Mouse (Mus musculus) lung, embryonic 15.5 days (tissue): ENCODE measurements around the gene Lrrfip1. TPM values are rescaled to one million over a fixed set of nuclear protein-coding genes. Genes with fewer than 3 reads are reported as not detected.

Experiments used
- ATAC-seq: fragments of 200-750 bp; cut with Nextera tagmentation; 2 replicates; pipeline ENCODE4 v1.8.0; 2017; ENCODE audit warnings: moderate number of reproducible peaks, borderline replicate concordance; ENCODE audit not compliant: low FRiP score, low TSS enrichment; ENCODE audit errors: extremely low read depth
- H3K27ac ChIP-seq: fragments of 300-500 bp; sonication (generic); 2 replicates; pipeline ENCODE4 v1.5.1; 2015; ENCODE audit warnings: moderate library complexity, mild to moderate bottlenecking, inconsistent platforms
- H3K27me3 ChIP-seq: fragments of 300-500 bp; sonication (generic); 2 replicates; pipeline ENCODE4 v1.6.1; 2015; ENCODE audit warnings: inconsistent platforms
- H3K36me3 ChIP-seq: fragments of 300-500 bp; sonication (generic); 2 replicates; pipeline ENCODE4 v1.6.1; 2015; ENCODE audit warnings: inconsistent platforms
- H3K4me1 ChIP-seq: fragments of 300-500 bp; sonication (generic); 2 replicates; pipeline ENCODE4 v1.6.1; 2015; ENCODE audit warnings: inconsistent platforms
- H3K4me2 ChIP-seq: fragments of 300-500 bp; sonication (generic); 2 replicates; pipeline ENCODE4 v1.6.1; 2015; ENCODE audit warnings: inconsistent platforms, mild to moderate bottlenecking, moderate library complexity
- H3K4me3 ChIP-seq: fragments of 300-500 bp; sonication (generic); 2 replicates; pipeline ENCODE4 v1.5.1; 2015; ENCODE audit warnings: mild to moderate bottlenecking, inconsistent platforms
- H3K9ac ChIP-seq: fragments of 300-500 bp; sonication (generic); 2 replicates; pipeline ENCODE4 v1.6.1; 2015; ENCODE audit warnings: inconsistent platforms
- H3K9me3 ChIP-seq: fragments of 300-500 bp; sonication (generic); 2 replicates; pipeline ENCODE4 v1.6.1; 2016; ENCODE audit warnings: inconsistent platforms
- WGBS: fragments of 180-500 bp; shearing (Covaris S2); methylation state at CpG from one replicate; pipeline ENCODE4 v1.1.7; 2015; 5-methylcytosine and 5-hydroxymethylcytosine counted together
- polyA plus RNA-seq: library from polyadenylated mRNA; unstranded; fragments of >200 nt; fragmentation: Nextera tagmentation; extraction: Ambion mirVana; gene quantifications from 2 replicates; pipeline ENCODE4 v1.2.1, GENCODE M21; 2015

Lrrfip1 gene
- polyA plus RNA-seq, 1 experiment from 2014 or later = 60.6 TPM

GRCm38 (mm10) chr1:91094001-91094400 is 95.5 kb downstream of the Lrrfip1 start:
- Histone ChIP-seq H3K27ac (no peak overlapping the region), H3K9me3 (no peaks in the 10 kb centered on the region), H3K36me3 (no peaks in the 10 kb centered on the region), H3K4me2 (no peak overlapping the region), H3K27me3 (no peaks in the 10 kb centered on the region), H3K4me3 (no peak overlapping the region), H3K9ac (no peak overlapping the region), H3K4me1 (peaks cover 28% of the 10 kb centered on the region)
- whole genome bisulfite sequencing = 55% methylated on average over 5 of the region's 5 CpGs
- no peak for ATAC-seq

- H3K4me1 ChIP-seq = peaks cover 28% of the 10 kb centered on the region
- WGBS = 44% methylated on average over 3 of the region's 3 CpGs
- no peaks in the 10 kb centered on the region for H3K27me3 ChIP-seq
- ATAC-seq = no peak
- H3K9me3 ChIP-seq = no peaks in the 10 kb centered on the region
- H3K27ac ChIP-seq = no peak overlapping the region
- H3K4me3 ChIP-seq = no peak overlapping the region
- no peak overlapping the region for H3K9ac ChIP-seq
- no peaks in the 10 kb centered on the region for H3K36me3 ChIP-seq
- no peak overlapping the region for H3K4me2 ChIP-seq
These were observed 96.7 kb downstream of the Lrrfip1 start for GRCm38 (mm10) chr1:91095258-91095657.

- WGBS = 46% methylated on average over 1 of the region's 1 CpGs
- peaks cover 28% of the 10 kb centered on the region for H3K4me1 ChIP-seq
- no peak overlapping the region for H3K4me2 ChIP-seq
- peaks cover 3% of the 10 kb centered on the region; the same call in 1 of the 2 replicates for H3K36me3 ChIP-seq
- H3K27me3 ChIP-seq = no peaks in the 10 kb centered on the region
- H3K27ac ChIP-seq = no peak overlapping the region
- H3K9ac ChIP-seq = no peak overlapping the region
- no peak overlapping the region for H3K4me3 ChIP-seq
- H3K9me3 ChIP-seq = no peaks in the 10 kb centered on the region
- ATAC-seq = no peak
These were observed 97.3 kb downstream of the Lrrfip1 start for GRCm38 (mm10) chr1:91095853-91096252.

GRCm38 (mm10) chr1:91096490-91096889 is 98.0 kb downstream of the Lrrfip1 start:
- no peak for ATAC-seq
- Histone ChIP-seq H3K27ac (no peak overlapping the region), H3K4me3 (no peak overlapping the region), H3K4me2 (no peak overlapping the region), H3K9me3 (no peaks in the 10 kb centered on the region), H3K4me1 (peaks cover 28% of the 10 kb centered on the region), H3K36me3 (peaks cover 9% of the 10 kb centered on the region; the same call in 1 of the 2 replicates), H3K9ac (no peak overlapping the region), H3K27me3 (no peaks in the 10 kb centered on the region)
- 62% methylated on average over 5 of the region's 5 CpGs for WGBS

- 87% methylated on average over 11 of the region's 11 CpGs for WGBS
- peaks cover 11% of the 10 kb centered on the region; the same call in 1 of the 2 replicates for H3K36me3 ChIP-seq
- H3K27me3 ChIP-seq = no peaks in the 10 kb centered on the region
- no peak for ATAC-seq
- no peaks in the 10 kb centered on the region for H3K9me3 ChIP-seq
- H3K4me2 ChIP-seq = no peak overlapping the region
- H3K4me3 ChIP-seq = no peak overlapping the region
- peaks cover 28% of the 10 kb centered on the region for H3K4me1 ChIP-seq
- H3K9ac ChIP-seq = no peak overlapping the region
- H3K27ac ChIP-seq = no peak overlapping the region
These were observed 98.8 kb downstream of the Lrrfip1 start for GRCm38 (mm10) chr1:91097283-91097834.

- Histone ChIP-seq H3K36me3 (peaks cover 18% of the 10 kb centered on the region), H3K4me2 (no peak overlapping the region), H3K9ac (no peak overlapping the region), H3K4me1 (peaks cover 28% of the 10 kb centered on the region), H3K4me3 (no peak overlapping the region), H3K27me3 (no peaks in the 10 kb centered on the region), H3K9me3 (no peaks in the 10 kb centered on the region), H3K27ac (no peak overlapping the region)
- 6% methylated on average over 6 of the region's 6 CpGs for WGBS
- ATAC-seq = peak; percentile 55; the same call in 1 of the 2 replicates
These were observed 100.3 kb downstream of the Lrrfip1 start for GRCm38 (mm10) chr1:91098887-91099286.

GRCm38 (mm10) chr1:91101709-91102440 is 103.3 kb downstream of the Lrrfip1 start:
- peaks cover 38% of the 10 kb centered on the region for H3K36me3 ChIP-seq

GRCm38 (mm10) chr1:91103366-91103983 is 104.9 kb downstream of the Lrrfip1 start:
- Histone ChIP-seq H3K4me1 (peaks cover 4% of the 10 kb centered on the region), H3K9ac (no peak overlapping the region), H3K36me3 (peaks cover 52% of the 10 kb centered on the region), H3K27ac (no peak overlapping the region), H3K4me2 (no peak overlapping the region), H3K9me3 (no peaks in the 10 kb centered on the region), H3K27me3 (no peaks in the 10 kb centered on the region), H3K4me3 (no peak overlapping the region)
- WGBS = 74% methylated on average over 15 of the region's 15 CpGs
- no peak for ATAC-seq

More at GRCm38 (mm10) chr1:91101709-91102440, 103.3 kb downstream of the Lrrfip1 start:
- H3K4me3 ChIP-seq = no peak overlapping the region
- H3K4me2 ChIP-seq = no peak overlapping the region
- H3K27ac ChIP-seq = no peak overlapping the region
- WGBS = 74% methylated on average over 11 of the region's 11 CpGs
- ATAC-seq = no peak
- peaks cover 9% of the 10 kb centered on the region for H3K4me1 ChIP-seq
- H3K9me3 ChIP-seq = no peaks in the 10 kb centered on the region
- H3K9ac ChIP-seq = no peak overlapping the region
- no peaks in the 10 kb centered on the region for H3K27me3 ChIP-seq

GRCm38 (mm10) chr1:91107548-91107947 is 109.0 kb downstream of the Lrrfip1 start:
- H3K9ac ChIP-seq = no peak overlapping the region
- 0 out of 2 replicates have a peak, but pooled peaks cover 7% of the 10 kb centered on the region for H3K4me1 ChIP-seq
- H3K4me2 ChIP-seq = no peak overlapping the region
- no peak overlapping the region for H3K27ac ChIP-seq
- H3K4me3 ChIP-seq = no peak overlapping the region
- no peaks in the 10 kb centered on the region for H3K27me3 ChIP-seq
- peaks cover 61% of the 10 kb centered on the region for H3K36me3 ChIP-seq
- no peaks in the 10 kb centered on the region for H3K9me3 ChIP-seq
- ATAC-seq = no peak
- WGBS = 62% methylated on average over 5 of the region's 5 CpGs

GRCm38 (mm10) chr1:91109302-91109701 is 110.8 kb downstream of the Lrrfip1 start:
- Histone ChIP-seq H3K36me3 (peaks cover 62% of the 10 kb centered on the region), H3K27me3 (no peaks in the 10 kb centered on the region), H3K4me1 (0 out of 2 replicates have a peak, but pooled peaks cover 7% of the 10 kb centered on the region), H3K4me2 (no peak overlapping the region), H3K4me3 (no peak overlapping the region), H3K9me3 (no peaks in the 10 kb centered on the region), H3K9ac (no peak overlapping the region), H3K27ac (no peak overlapping the region)
- WGBS = 12% methylated on average over 4 of the region's 4 CpGs
- peak; percentile 23; the same call in 1 of the 2 replicates for ATAC-seq

GRCm38 (mm10) chr1:91112171-91112570 is 113.6 kb downstream of the Lrrfip1 start:
- H3K27me3 ChIP-seq = no peaks in the 10 kb centered on the region
- no peak overlapping the region for H3K27ac ChIP-seq
- H3K4me3 ChIP-seq = no peak overlapping the region
- ATAC-seq = no peak
- H3K36me3 ChIP-seq = peaks cover 54% of the 10 kb centered on the region
- H3K4me1 ChIP-seq = 0 out of 2 replicates have a peak, but pooled peaks cover 7% of the 10 kb centered on the region
- 92% methylated on average over 14 of the region's 14 CpGs for whole genome bisulfite sequencing
- no peak overlapping the region for H3K9ac ChIP-seq
- no peak overlapping the region for H3K4me2 ChIP-seq
- H3K9me3 ChIP-seq = no peaks in the 10 kb centered on the region

- ATAC-seq = no peak
- no peaks in the 10 kb centered on the region for H3K9me3 ChIP-seq
- no peak overlapping the region for H3K4me3 ChIP-seq
- peaks cover 56% of the 10 kb centered on the region for H3K36me3 ChIP-seq
- H3K4me1 ChIP-seq = 0 out of 2 replicates have a peak, but pooled peaks cover 7% of the 10 kb centered on the region
- WGBS = 86% methylated on average over 4 of the region's 4 CpGs
- no peak overlapping the region for H3K4me2 ChIP-seq
- H3K27ac ChIP-seq = no peak overlapping the region
- H3K27me3 ChIP-seq = no peaks in the 10 kb centered on the region
- H3K9ac ChIP-seq = no peak overlapping the region
These were observed 114.1 kb downstream of the Lrrfip1 start for GRCm38 (mm10) chr1:91112606-91113005.
